Mouse (Mus musculus) liver, embryonic 14.5 days (tissue): ENCODE measurements at regions not wholly inside any gene's neighbourhood (a gene's known extent, or its start where the extent isn't known, plus 50 kb on each side); places are given as distances from the start of the nearest gene placed in this dataset.

Experiments used
- ATAC-seq: fragments of 200-750 bp; cut with Nextera tagmentation; 2 replicates; pipeline ENCODE4 v1.8.0; 2017; ENCODE audit warnings: moderate number of reproducible peaks, mild to moderate bottlenecking, moderate library complexity; ENCODE audit not compliant: insufficient read depth
- DNase-seq, 3 experiments: peaks; one replicate each; pipeline ENCODE4 v3.0.0-alpha.2; 2012 to 2013; ENCODE audit warnings: low read depth in 3 of 3, low spot score in 3 of 3
- H3K27ac ChIP-seq: fragments of 300-500 bp; sonication (generic); 2 replicates; pipeline ENCODE4 v1.5.1; 2014; ENCODE audit warnings: moderate library complexity, mild to moderate bottlenecking, control low read depth, inconsistent platforms
- H3K27me3 ChIP-seq: fragments of 300-500 bp; sonication (generic); 2 replicates; pipeline ENCODE4 v1.6.1; 2014; ENCODE audit warnings: mild to moderate bottlenecking, low read length, moderate library complexity; ENCODE audit not compliant: control insufficient read depth, insufficient read depth
- H3K36me3 ChIP-seq: fragments of 300-500 bp; sonication (generic); replicated peaks from 2 replicates; pipeline ENCODE4 v1.6.1; 2014; ENCODE audit warnings: low read depth; ENCODE audit not compliant: control insufficient read depth, insufficient read depth
- H3K4me1 ChIP-seq, 2 experiments: fragments of 200-500 bp in 1 of 2; fragments of 300-500 bp in 1 of 2; sonication (generic) in 1 of 2; replicated peaks; 2 replicates each; pipeline ENCODE4 v1.6.1; 2012 to 2014; ENCODE audit warnings: antibody characterized with exemption in 1 of 2, inconsistent platforms in 1 of 2, low read length in 1 of 2; ENCODE audit not compliant: control insufficient read depth in 2 of 2, insufficient read depth in 2 of 2
- H3K4me2 ChIP-seq: fragments of 300-500 bp; sonication (generic); 2 replicates; pipeline ENCODE4 v1.6.1; 2014; ENCODE audit warnings: low read depth, mild to moderate bottlenecking, control low read depth, moderate library complexity
- H3K4me3 ChIP-seq, 2 experiments: fragments of 200-500 bp in 1 of 2; fragments of 300-500 bp in 1 of 2; sonication (generic) in 1 of 2; 2 replicates each; pipeline ENCODE4 v1.5.1; 2012 to 2014; ENCODE audit warnings: low read depth in 2 of 2, low read length in 2 of 2, mild to moderate bottlenecking in 2 of 2, control low read depth in 1 of 2, inconsistent platforms in 1 of 2, moderate library complexity in 1 of 2; ENCODE audit not compliant: insufficient read depth in 1 of 2
- H3K9ac ChIP-seq: fragments of 300-500 bp; sonication (generic); replicated peaks from 2 replicates; pipeline ENCODE4 v1.6.1; 2014; ENCODE audit warnings: mild to moderate bottlenecking, control low read depth, moderate library complexity
- H3K9me3 ChIP-seq: fragments of 300-500 bp; sonication (generic); 2 replicates; pipeline ENCODE4 v1.6.1; 2016; ENCODE audit warnings: low read length, mixed read lengths; ENCODE audit not compliant: control insufficient read depth
- CTCF ChIP-seq: IDR thresholded peaks from 2 replicates; pipeline ENCODE4 v1.5.1; 2016; ENCODE audit warnings: antibody characterized with exemption, low read depth, control low read depth
- EP300 ChIP-seq: IDR thresholded peaks from 2 replicates; pipeline ENCODE4 v1.6.1; 2016; ENCODE audit warnings: antibody characterized with exemption, low read depth
- WGBS: fragments of 180-500 bp; shearing (Covaris S2); extraction: QIAGEN DNeasy Blood & Tissue Kit; methylation state at CpG from one replicate; pipeline ENCODE4 v1.1.7; 2014; ENCODE audit not compliant: insufficient replicate concordance; 5-methylcytosine and 5-hydroxymethylcytosine counted together

- Histone ChIP-seq H3K4me2 (no peak overlapping the region), H3K9me3 (no peaks in the 10 kb centered on the region), H3K4me3 (no peak overlapping the region), H3K4me1 (no peaks in the 10 kb centered on the region), H3K27ac (no peak overlapping the region), H3K36me3 (no peaks in the 10 kb centered on the region), H3K27me3 (no peaks in the 10 kb centered on the region), H3K9ac (no peak overlapping the region)
- DNase-seq (no peak), ATAC-seq (no peak)
- 59% methylated on average over 6 of the region's 6 CpGs for WGBS
- no peak for TF ChIP-seq CTCF
- TF ChIP-seq EP300: no peak
Measured at GRCm38 (mm10) chr13:5729426-5730068, 131.7 kb upstream of the Klf6 start.

- WGBS: 48% methylated on average over 1 of the region's 1 CpGs
- no peaks in the 10 kb centered on the region for H3K9me3 ChIP-seq
- TF ChIP-seq CTCF (no peak), EP300 (no peak)
- no peaks in the 10 kb centered on the region for H3K27me3 ChIP-seq
- no peak overlapping the region for H3K9ac ChIP-seq
- H3K4me3 ChIP-seq: no peak overlapping the region
- no peak for ATAC-seq
- H3K4me1 ChIP-seq: no peaks in the 10 kb centered on the region
- H3K27ac ChIP-seq: no peak overlapping the region
- H3K4me2 ChIP-seq: no peak overlapping the region
- no peak for DNase-seq
- no peaks in the 10 kb centered on the region for H3K36me3 ChIP-seq
Measured at GRCm38 (mm10) chr13:5732206-5732605, 129.1 kb upstream of the Klf6 start.

- TF ChIP-seq EP300 (no peak), CTCF (no peak)
- H3K9me3 ChIP-seq: no peaks in the 10 kb centered on the region
- no peaks in the 10 kb centered on the region for H3K27me3 ChIP-seq
- H3K36me3 ChIP-seq: no peaks in the 10 kb centered on the region
- DNase-seq (no peak), ATAC-seq (no peak)
- no peaks in the 10 kb centered on the region for H3K4me1 ChIP-seq
- H3K4me2 ChIP-seq: no peak overlapping the region
- no peak overlapping the region for H3K9ac ChIP-seq
- H3K27ac ChIP-seq: no peak overlapping the region
- no peak overlapping the region for H3K4me3 ChIP-seq
Measured at GRCm38 (mm10) chr13:5735027-5735624, 126.2 kb upstream of the Klf6 start.

GRCm38 (mm10) chr13:5736472-5736871 lies 124.8 kb upstream of the Klf6 start:
- no peak for DNase-seq
- Histone ChIP-seq H3K27me3 (no peaks in the 10 kb centered on the region), H3K9me3 (no peaks in the 10 kb centered on the region), H3K4me3 (no peak overlapping the region), H3K36me3 (no peaks in the 10 kb centered on the region), H3K9ac (no peak overlapping the region), H3K4me2 (no peak overlapping the region), H3K4me1 (no peaks in the 10 kb centered on the region), H3K27ac (no peak overlapping the region)
- 40% methylated on average over 6 of the region's 6 CpGs for WGBS
- TF ChIP-seq EP300: no peak
- no peak for TF ChIP-seq CTCF
- no peak for ATAC-seq

GRCm38 (mm10) chr13:5737214-5737613 lies 124.1 kb upstream of the Klf6 start:
- Histone ChIP-seq H3K9ac (no peak overlapping the region), H3K9me3 (no peaks in the 10 kb centered on the region), H3K4me3 (no peak overlapping the region), H3K27ac (no peak overlapping the region), H3K27me3 (no peaks in the 10 kb centered on the region), H3K4me2 (no peak overlapping the region), H3K36me3 (no peaks in the 10 kb centered on the region), H3K4me1 (no peaks in the 10 kb centered on the region)
- 51% methylated on average over 7 of the region's 7 CpGs for WGBS
- TF ChIP-seq CTCF (no peak), EP300 (no peak)
- ATAC-seq: no peak
- DNase-seq: no peak
